Mouse (Mus musculus) 3134 (cell line): ENCODE measurements around the gene Dlg1.

Source experiments
- DNase-seq: peaks from one replicate; pipeline ENCODE4 v3.0.0-alpha.2; 2011; ENCODE audit warnings: low spot score; ENCODE audit not compliant: insufficient read length; ENCODE audit errors: extremely low read depth

Gene Dlg1

DNA sequence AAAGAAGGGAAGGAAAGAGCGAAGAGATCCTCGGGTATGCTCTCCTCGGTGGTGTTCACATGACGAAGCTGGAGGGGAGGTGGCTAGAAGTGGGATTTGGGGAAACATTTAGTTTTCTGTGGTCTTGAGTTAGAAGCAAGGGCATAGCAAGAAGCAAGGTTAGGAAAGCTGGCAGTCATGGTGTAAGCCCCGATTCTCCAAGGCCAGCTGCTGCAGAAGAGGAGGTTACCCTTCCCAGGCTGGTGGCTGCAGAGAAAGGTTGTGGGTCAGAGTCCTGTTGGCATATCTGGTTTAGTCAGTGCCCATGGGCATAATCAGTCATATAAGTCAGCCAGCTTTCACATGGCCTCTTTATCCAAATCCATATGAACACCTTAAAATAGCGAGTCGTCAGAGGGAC is 9.2 kb upstream of the Dlg1 start:
- DNase-seq: no peak

DNA sequence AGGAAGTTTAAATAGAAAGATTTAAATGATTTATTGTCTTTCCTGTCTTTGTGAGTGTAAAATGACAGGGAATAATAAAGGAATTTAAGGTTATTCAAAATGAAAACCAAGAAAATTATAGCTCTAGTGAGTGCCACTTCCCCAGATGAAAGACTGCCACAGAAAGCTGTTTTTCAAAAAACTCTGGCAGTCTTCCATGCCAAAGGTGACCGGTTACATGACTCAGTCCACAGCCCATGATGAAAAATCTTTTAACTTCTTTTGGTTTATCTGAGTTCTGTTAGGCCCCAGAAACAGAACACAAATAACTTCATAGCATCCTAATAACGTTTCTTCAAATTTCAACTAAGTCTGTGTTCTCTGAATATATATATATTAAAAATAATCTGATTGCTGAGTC is 7.7 kb upstream of the Dlg1 start:
- DNase-seq: peak; percentile 19

DNA sequence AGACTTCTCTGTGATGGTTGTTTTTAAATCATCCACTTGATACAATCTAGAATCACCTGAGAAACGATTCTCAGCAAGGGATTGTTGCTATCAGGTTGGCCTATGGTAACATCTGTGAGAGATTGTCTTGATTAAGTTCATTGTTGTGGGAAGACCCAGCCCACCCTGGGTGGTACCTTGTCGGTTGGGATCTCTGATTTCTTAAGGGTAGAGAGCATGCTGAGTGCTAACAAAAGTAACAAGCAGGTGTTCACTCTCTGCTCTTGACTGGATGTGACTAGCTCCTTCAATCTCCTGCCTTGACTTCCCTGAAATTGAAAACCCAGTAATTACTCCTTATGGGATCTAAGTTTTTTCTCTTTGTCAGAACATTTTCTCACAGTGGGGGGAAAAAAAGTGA is 5.7 kb upstream of the Dlg1 start:
- DNase-seq: no peak

DNA sequence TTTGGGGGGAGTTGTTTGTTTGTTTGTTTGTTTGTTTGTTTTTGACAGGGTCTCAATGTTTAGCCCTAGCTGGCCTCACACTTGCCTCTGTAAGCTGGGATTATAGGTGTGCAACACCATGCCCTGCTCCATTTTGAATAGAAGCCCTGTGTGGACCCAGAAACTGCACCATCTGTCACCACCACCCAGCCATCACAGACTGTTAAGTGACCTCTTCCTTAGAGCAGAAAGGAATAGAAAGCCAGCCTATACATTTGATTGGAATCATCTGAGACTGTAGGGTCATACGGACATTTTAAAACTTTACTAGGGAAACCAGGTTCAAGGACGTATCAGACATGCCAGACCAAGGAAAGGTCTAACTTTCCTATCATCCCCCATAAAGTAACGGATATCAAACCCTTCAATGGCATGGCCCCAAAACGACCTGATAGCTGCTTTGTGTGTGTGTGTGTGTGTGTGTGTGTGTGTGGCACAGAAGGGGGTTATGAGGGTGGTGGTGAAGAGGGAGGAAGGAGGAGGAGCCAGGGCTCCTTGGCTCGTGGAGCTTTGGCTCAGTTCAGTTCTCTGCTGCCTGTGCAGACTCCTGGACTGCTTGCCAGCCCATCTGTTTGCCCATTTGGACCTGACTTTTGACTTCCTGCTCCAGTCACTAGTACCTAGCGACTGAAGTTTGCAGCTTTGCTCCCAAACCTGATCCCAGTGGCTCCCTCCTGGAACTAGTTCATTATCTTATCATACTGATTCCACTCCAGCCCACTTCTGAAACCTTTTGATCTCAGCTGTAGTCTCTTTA is 4.5 kb upstream of the Dlg1 start:
- no peak for DNase-seq

- DNase-seq: no peak
Observed at GRCm38 (mm10) chr16:31659453-31659852, 3.8 kb upstream of the Dlg1 start.

DNA sequence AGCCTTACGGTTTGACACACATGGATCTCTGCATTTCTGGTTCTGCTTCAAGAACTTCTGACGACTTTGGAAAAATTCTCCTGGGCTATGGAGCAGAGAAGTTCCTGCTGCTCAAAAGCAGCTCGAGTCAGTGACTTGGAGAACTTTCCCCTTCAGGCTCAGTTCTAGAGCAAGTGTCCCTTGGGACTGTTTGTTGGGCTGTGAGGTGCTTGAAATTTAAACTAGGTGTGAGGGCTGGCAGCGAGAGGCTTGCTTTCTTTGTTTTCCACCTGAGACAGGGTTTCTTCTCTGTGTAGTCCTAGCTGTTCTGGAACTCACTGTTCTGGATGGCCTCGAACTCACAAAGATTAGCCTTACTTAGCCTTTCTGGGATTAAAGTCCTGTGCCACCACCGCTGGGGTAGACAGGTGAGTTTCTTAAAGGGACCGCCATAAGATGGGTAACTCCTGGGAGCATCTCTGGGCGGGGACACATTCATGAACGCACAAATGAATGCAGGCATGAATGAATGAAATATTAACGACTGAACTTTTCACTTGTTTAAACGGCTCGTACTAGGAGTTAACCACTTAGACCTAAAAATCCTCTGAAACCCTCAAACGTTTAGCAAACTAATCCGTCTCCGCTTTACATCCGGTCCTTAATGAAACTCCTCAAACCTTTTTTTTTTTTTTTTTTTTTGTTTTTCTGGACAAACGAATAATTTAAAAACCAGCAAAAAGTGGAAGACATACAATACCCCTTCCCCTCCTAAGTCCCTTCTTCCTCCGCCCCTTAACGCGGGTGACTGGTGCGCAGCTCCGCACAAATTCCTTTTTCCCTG is 476 bp upstream of the Dlg1 start:
- DNase-seq: no peak

DNA sequence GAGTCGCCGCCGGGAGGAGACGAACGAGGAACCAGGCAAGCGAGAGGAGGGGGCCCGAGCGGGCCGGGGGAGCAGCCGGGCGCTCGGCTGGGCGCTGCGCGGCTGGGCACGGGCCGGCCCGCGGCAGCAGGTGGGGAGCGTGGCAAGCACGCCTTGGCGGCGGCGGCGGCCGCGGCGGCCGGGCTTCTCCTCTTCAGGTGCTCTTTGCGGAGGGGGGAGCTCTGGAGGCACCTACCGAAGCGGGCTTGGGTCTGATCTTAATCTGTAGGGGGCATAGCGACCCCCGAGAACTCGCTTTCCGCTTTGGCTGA is 999 bp downstream of the Dlg1 start:
- no peak for DNase-seq

DNA sequence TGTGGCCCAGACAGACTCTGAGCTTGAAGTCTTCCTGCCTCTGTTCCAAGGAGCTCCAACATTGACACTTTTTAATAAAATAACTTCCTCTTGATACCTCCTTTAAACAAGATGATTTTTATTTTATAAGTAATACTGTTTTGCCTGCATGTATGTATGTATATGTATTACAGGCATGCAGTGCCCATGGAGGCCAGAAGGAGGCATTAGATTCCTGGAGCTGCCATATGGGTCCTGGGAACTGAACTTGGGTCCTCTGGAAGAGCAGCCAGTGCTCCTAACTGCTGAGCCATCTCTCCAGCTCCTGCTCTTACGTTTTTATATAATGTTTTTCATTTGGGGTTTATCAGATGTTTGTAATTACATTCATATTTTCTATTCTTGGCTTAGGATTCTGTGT is 9.0 kb downstream of the Dlg1 start:
- DNase-seq: no peak

GRCm38 (mm10) chr16:31677463-31677862 is 14.2 kb downstream of the Dlg1 start:
- no peak for DNase-seq

DNA sequence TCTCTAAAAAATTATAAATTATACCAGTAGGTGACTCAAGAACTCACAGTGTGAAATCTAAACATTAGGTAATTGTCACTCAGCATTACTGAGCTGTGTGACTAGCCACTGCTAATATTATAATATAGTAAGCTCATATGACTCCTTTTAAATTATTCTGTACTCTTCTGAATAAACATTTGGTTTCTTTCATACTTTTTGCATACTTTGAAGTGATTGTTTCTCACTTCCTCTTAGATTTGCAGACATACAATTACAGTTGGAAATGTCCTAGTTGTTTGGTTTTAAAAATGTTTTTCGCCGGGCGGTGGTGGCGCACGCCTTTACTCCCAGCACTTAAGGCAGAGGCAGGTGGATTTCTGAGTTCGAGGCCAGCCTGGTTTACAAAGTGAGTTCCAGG is 19.0 kb downstream of the Dlg1 start:
- no peak for DNase-seq

- DNase-seq: no peak
Observed at GRCm38 (mm10) chr16:31683670-31684430, 20.6 kb downstream of the Dlg1 start.

- DNase-seq: no peak
Observed at GRCm38 (mm10) chr16:31684771-31685170, 21.5 kb downstream of the Dlg1 start.

DNA sequence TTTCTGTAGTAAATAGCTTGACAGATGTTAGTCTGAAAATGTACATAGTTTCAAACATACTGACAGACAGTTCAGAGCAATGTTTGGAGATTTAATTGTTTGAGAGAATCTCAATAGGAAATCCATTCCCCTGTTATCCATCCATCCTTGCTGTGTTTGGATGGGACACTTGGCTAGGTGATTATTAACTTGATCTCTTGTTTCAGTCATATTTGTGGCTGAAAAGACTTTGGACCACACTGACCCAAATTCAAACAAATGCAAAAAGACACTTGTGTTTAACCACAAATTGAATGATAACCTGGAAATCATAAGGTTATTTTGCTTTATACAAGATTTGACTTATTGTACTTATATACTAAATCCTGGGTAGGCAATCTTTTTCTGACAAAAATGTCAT is 24.5 kb downstream of the Dlg1 start:
- no peak for DNase-seq

DNA sequence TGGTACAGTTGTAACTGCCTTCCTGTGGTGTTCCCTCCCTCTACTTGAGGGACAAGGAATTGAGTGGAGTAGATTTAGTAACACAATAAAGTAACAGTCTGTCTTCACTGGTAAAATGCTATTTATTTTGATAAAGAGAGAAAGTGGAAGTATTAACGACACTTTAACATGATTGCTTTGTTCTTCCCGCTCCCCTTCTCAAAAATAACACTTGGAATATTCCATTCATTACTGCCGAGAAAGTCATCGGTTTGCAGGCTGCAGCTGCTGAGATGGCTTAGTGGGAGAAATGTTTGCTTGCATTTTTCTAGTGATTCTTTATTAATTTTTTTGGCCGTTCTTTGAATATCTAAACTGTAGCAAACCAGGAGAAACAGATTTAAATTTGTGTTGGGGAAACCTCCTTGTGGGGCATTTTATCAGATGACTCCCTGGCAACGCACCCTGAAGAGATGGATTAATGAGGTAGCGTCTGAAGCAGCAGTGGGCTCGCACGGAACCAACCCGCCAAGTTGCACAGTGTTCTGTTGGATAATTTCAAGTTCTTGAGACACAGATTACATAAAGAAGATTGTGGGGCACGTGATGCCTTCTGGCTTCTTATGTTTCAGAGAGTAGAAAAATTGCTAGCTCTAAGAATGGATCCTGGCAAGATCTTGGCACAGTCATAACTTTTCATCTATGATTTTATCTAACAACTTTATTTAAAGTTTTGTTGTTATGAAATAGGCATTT is 32.2 kb downstream of the Dlg1 start:
- no peak for DNase-seq

- DNase-seq: no peak
Observed at GRCm38 (mm10) chr16:31696367-31696766, 33.1 kb downstream of the Dlg1 start.

DNA sequence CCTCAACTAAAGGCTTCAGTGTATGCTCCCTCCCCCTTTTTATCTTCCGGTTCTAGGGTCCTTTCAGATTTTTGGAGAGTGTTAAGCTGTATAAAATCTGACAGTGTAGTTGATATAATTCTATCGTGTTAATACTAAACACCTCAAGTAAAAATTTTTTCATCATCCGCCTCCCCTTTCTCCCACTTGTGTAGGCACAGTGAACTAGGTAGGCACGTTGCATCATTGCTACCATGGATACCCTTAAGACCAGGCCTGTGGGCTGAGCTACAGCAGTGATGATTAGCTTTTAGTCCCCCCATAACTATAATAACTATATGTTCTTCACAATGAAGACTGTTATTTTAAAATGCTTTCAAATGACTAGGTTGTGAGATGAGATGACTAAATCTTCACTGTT is 34.1 kb downstream of the Dlg1 start:
- no peak for DNase-seq

DNA sequence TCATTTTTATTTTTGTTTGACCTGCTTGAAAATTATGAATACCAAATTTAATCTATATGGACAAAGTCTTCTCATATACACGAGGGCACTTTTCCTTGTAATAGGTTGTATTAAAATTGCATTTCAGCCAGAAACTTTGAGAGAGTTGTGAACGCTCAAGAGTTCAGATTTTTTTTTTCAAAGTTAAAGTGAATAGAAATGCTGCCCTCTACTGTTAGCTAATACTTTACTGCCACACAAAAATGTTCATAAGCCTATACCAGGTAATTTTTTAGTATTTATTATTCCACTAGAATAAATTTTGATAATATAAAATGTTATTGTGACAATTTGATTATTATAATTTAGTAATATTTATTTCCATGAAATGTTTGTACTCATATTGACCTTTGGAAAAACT is 42.0 kb downstream of the Dlg1 start:
- no peak for DNase-seq

- DNase-seq: no peak
Observed at GRCm38 (mm10) chr16:31705904-31706303, 42.7 kb downstream of the Dlg1 start.

DNA sequence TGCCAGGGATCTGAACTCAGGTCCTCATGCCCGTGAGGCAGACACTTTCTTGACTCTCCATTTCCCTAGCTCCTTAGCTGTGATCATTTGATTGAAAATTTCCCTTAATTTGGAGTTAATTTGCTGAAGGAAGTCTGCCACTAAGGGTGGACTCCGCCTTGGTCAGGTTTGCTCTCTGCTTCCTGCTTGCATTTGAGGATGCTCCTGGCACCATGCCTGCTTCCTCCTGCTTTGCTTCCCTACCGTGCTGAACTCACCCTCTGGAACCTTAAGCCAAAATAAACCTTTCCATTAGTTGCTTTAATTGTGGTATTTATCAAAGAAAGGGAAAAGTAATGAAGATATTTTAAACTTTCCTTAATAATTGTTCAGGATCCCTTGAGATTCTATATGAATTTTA is 44.1 kb downstream of the Dlg1 start:
- no peak for DNase-seq

GRCm38 (mm10) chr16:31722991-31723390 is 59.7 kb downstream of the Dlg1 start:
- DNase-seq: no peak

DNA sequence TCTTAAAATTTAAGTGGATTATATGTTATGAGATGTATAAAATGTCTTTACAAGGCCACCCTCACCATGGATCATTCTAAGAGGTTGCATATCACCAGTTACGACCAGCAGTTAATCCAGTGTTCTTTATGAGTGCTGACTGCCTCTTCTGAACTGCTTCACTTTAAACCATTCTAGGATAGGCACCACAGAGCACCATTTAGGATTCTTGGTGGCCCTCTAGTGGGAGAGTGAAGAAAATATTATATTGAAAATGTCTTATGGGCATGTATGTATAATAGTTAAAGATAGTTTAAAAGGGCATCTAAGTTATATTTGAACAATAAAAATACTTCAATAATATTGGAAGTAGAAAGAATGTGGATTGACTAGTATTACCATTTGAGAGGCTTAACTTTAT is 60.9 kb downstream of the Dlg1 start:
- no peak for DNase-seq
